Mouse (Mus musculus): Measurements from ENCODE around the gene Zbtb18.
A peak's percentile ranks its signal among the peaks of the same experiment; 100 is the strongest.

The Zbtb18 gene

DNA sequence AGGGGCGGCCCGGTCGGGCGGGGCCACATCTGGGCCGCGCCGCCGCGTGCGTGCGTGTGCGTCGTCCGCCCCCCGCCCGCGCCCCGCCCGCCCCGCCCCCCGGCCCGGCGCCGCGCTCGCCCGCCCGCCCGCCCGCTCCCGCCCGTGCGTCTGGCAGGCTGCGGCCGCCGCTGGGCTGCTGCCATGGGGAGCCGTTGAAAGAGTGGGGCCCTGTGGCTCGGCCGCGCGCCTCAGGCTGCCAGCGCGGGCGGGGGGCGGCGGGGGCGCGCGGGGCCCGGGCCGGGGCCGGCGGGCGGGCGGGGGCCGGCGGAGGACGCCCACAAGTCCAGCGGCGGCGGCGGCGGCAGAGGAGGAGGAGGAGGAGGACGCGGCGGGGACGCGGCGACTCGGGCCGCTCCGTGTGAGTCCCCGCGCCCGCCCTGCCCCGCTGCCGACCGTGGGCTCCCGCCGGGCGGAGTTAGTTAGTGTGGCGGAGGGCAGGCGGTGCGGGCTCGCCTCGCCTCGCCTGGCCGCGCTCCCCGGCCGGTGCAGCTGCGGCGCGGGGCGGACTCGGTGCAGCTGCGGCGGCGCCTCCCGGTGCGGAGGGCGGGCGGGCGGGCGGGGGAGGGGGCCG, at the start of gene Zbtb18:
Zbtb18 (plus strand) TSS at position 156 of the 613 bp plus-strand sequence.
- no peak for DNase-seq (ENCODE audit: inconsistent ontology term)

DNA sequence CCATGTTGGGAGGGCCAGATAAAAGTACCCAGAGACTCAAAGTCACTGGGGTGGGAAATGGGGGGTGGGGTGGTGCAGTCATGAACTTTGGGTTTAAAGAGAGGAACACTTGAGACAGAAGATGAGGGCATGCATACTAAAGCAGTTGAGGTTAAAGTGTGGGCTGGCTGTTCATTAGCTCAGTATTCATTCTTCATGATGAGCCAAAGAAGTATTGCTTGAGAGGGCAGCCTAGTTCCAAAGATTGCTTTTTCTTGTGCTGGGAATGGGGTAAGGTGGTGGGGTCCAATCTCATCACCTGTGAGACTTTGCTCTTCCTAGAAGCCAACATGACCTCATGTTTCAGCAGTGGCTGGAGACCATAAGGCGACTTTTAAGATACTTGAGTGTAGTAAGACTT, 44.7 kb upstream of the Zbtb18 start:
- DNase-seq (ENCODE audit: inconsistent ontology term): no peak

DNA sequence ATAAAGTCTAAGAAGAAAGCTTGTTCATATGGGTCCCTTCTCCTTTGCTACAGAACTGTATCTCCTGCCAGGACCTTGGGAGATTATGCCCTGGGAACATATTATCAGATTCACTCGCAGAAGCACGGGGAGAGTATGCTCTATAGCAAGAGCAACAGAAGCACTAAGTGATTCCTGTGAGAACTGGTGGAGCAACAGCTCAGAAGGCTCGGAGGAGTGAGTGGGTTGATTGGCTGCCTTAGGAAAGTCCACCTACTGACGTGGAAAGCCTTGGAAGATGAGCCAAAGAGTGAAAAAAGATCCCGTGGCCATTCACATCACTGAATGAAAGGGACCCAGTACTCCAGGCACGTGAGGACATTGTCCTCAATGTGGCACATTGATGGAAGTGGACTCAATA, 37.0 kb upstream of the Zbtb18 start:
- no peak for DNase-seq (ENCODE audit: inconsistent ontology term)

DNA sequence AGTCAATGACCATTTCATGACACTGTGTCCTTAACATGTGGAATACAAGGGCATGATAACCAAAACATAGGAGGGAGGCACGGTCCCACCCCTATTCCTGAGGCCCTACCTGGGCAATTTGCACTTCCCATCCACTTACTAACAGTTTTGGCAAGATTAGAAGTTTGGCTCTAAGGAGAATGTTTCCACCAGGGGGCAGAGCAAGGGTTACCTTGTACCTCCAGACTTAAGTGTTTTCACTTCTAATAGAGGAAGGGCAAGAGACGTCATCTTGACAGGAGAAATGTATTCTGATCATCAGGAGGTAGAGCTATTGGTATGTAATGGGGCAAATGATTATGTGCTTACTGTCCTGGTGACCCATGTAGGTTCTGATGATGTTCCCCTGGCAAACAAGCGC, 33.5 kb upstream of the Zbtb18 start:
- no peak for DNase-seq (ENCODE audit: inconsistent ontology term)

DNA sequence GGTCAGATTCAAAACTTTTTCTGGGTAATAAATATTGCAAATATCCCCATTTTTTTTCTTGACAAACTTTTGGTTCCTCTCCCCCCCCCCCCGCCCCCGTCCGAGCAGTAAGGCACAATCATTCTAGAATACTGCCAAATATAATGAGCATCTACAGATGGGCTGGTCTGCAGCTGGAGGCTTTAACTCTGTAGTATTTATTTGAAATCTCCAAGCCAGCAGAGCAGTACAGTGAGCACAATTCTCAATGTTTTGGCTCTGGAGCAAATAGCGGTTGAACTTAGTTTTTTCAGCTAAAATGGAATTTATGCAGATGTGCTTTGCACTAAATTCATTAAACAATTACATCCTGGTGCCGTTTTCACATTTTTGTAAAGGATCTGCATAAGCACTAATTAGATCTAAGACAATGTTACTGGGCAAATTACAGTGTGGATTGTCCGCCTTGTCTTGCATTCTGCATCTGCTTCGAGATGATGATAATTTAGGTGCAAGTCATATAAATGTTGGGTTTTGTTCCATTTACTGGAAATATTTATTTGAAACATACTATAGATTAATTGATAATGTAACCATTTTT, 31.3 kb upstream of the Zbtb18 start:
- no peak for DNase-seq (ENCODE audit: inconsistent ontology term)

DNA sequence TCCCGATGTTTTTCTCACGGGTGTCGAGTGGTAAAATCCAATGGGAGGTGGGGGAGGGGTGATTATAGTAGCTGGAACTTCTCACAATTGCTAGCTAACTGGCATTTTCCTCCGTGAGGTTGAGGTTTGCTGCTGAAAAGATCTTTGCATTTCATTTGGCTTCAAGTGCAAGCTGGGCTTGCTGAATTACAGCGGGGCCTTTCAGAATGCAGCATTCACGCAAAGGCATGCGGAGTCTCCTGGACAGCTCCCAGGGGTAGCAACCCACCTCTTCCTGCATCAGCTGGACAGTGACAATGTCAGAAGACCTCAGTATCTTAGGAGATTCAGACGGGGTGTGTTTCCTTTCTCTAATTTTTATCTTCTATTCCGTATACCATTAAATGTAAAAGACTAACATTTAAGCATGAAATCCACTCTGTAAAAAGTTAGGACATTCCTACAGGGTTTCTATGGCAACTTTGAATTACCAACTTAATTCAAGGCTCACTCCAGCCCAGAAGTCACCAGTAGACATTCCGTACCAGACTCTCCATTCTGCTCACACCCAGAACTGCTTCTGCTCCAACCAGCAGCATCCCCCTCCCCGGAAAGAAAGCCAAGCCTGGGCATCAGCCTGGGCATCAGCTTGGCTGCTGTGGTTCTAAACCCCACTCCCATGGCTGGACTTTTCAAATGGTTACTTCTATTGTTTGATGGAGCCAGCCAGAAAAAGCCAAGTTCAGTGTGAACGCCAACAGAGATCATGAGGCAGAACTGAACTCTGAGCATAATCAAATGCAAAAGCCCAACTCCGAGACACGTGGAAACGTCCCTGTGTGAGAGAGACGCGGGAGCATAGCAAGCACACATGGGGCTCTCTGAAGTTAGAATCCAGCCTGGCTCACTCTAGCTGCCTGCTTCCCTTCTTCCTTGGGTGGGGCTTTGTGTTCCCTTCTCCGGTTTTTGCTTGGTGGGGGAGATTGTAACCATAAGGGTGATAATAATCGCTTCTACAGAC, 30.5 kb upstream of the Zbtb18 start:
- peak; percentile 8 for DNase-seq (ENCODE audit: inconsistent ontology term)

DNA sequence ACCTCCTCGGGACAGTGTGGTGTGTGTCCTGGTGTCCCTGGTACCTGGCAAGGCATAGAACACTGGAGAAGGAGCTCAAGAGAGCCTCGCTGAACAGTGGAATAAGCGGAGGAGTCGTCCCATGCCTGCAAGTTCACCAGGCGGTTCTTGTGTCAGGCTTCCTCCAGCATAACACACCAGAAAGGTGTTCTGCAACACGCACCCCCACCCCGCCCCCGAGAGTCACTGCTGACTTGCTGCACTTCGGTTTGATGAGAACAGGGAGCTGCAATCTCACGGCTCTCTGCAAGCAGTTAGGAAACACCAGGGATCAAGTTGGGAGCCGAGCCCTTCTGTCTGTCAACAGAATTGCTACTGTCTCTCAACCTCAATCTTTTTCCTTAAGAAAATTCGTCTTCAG, 22.8 kb upstream of the Zbtb18 start:
- DNase-seq (ENCODE audit: inconsistent ontology term): no peak

DNA sequence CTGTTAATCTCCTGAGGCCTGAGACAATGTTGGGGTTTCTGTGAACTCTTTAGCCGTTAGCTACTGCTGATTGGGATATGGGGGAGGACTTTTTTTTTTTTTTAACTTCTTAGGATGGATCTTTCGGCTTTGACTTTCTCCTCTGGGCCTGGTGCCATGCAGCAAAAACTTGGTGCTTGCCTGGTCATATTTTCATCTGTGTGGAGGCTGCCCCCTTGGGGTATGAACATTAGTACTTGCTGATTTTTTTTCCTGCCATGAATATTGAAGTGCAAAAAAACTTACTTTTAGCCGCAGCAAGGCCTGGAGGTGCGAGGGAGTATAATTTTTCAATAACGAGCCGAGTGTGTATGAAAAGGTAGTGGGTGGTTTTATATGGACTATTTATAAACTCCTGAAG, 22.0 kb upstream of the Zbtb18 start:
- peak; percentile 17 for DNase-seq (ENCODE audit: inconsistent ontology term)

DNA sequence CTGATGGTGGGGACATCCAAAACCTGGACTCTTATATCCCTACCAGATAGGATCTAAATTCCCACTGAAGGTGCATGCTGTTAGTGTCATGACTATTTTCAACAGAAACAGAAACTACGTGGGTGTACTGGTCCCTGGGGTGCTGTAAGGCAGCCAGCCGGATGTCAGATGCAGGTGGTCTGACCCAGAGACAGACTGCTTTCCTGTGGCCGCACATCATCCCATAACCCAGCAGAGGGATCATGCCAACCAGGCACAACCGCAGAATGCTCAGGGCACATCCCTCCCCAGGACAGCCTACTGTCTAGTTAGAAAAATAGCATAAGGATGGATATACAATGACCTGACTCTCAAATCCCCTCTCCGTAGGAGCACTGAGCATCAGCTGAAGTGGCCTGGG, 14.3 kb upstream of the Zbtb18 start:
- no peak for DNase-seq (ENCODE audit: inconsistent ontology term)

DNA sequence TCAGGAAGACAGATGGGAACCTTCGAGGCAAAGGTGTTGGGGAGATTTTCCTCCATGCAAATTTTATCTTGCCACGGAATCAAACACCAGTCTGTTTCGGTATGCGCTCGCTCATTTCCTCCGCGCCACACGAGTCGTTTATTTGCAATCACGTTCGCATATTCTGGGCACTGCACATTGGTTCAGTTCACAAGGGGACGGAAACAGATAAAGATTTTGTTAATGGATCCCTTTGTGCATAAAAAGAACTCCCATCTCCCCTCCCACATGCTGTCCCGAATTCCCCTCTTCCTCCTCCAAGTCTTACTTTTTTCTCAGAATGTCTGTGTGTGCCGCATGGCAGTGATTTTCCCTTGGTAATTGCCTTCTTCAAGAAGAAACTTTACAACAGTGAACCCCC, 13.8 kb upstream of the Zbtb18 start:
- no peak for DNase-seq (ENCODE audit: inconsistent ontology term)

DNA sequence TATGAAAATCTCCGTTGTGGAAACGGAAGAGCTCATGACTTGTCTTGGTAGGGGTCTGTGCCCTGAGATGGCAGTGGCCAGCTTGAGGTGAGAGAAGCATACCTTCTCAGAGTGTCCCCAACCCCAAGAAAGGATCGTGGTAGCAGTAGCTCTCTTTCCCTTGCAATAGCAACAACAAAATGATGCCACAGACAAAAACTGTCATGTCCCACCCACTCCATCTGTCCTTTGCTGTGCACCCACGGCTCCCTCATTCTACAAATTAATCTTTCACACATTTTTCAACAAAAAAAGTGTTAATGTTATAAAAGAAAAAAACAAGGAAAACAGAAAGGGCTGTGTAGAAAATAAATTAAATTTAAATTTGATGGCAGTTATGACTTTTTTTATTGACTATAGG, 13.1 kb upstream of the Zbtb18 start:
- no peak for DNase-seq (ENCODE audit: inconsistent ontology term)

DNA sequence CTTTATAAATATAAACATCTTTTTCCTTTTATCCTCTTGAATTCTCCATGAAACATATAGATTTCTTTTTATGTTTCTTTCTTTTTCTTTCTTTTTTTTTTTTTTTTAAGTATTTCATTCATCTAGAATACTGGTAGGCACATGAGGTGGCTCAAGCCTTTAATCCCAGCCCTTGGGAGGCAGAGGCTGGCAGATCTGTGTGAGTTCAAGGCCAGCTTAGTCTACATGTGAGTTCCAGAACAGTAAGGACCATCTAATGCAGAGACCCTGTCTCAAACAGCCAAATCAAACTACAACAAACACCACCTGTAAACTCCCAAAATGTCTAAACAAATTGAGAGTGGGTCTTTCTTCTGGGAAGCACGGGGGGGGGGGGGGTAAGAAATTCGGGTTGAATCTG, 1.7 kb upstream of the Zbtb18 start:
- no peak for DNase-seq (ENCODE audit: inconsistent ontology term)

DNA sequence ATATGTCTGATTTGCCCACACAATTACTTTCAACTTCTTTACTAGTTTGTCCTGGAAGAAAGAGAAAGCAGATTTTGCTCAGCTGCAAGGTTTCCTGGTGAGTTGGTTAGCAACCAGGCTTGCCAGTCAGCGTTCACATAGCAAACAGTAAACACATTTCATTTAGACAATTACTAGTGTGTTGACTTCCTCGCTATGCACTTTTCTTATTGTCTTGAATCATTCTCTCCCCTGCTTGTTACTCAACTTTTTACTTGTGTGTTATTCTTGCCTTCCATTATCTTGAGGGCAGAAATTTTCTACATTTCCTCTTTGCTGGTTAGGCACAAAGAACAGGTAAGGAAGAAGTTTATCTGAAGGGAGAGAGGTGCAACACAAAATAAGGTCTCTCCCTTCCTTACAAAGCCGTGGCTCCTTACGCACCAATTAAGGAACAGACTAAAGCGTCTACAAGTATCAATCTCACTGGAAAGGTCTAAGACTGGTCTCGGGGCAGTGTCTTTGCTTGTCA, 1.1 kb upstream of the Zbtb18 start:
- peak; percentile 81 for DNase-seq (ENCODE audit: inconsistent ontology term)

DNA sequence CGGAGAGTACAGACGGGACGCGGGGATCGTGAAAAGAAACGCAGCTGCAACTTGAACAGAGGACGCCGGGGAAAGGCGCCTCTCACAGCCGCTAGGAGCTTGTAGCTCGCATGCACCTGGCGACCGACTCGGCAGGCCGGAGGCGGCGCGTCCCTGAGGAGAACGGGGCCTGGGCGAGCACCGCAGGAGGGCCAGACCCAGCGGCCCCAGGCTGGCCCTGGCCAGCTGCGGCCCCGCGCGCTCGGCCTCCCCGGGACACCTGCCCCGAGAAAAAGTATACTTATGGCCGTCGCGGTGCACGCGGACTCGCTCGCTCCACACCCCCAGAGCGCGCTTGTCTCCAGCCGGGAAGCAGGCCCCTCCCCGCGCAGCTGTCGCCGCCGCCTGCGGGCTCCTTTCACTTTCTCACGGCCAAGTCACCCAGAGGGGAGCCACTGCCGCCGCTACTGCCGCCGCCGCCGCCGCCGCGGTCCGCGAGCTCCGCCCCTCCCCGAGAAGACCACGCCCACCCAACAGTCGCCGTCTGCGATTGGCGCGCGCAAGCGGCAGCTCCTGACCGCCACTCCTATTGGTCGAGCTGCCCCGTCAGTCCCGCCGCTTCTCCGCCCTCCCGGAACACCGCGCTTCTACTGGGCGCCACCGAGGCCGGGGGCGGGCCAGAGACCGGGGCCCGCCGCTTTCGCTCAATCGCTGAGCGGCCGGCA, 507 bp upstream of the Zbtb18 start:
- peak; percentile 99 for DNase-seq (ENCODE audit: inconsistent ontology term)

DNA sequence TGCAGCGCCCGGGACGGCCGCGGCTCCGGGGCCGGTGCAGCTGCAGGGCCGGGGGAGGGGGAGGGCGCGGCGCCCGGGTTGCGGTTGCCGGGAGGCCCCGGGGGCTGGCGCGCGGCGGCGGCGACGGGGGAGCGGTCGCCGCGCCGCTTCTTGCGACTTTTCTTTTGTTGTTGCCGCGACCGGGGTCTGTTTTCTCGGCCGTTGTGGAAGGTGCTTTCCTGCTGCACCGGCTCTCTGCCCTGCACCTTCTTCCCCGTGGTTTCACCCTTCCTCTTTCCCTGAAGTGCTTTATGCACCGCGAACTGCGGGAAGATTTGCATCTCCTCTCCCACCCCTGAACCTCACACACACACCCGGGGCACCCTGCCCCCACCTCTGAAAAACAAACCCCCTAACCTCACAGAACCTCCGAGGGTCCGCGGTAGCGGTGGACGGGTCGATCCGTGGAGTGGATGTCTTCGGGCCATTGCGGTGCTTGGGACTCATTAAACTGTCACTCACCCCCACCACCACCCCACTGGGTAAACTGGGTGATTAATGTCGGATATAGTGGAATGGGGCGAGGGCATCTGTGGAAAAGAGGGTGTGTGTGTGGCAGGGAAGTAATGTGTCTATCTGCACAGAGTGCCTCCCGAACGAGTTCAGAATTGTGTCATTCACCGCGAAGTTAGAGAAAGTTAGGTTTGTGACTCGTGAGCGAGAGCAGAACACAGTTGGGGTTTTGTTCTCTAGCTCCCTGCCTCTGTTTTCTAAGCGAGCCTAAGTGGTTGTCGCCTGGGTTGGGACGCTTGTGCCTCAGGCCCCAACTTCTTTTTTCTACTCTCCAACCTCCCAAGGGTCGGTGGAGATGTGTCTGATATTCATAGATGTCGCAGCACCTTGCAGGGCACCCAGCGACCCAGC, 921 bp downstream of the Zbtb18 start:
- DNase-seq (ENCODE audit: inconsistent ontology term): peak; percentile 63

DNA sequence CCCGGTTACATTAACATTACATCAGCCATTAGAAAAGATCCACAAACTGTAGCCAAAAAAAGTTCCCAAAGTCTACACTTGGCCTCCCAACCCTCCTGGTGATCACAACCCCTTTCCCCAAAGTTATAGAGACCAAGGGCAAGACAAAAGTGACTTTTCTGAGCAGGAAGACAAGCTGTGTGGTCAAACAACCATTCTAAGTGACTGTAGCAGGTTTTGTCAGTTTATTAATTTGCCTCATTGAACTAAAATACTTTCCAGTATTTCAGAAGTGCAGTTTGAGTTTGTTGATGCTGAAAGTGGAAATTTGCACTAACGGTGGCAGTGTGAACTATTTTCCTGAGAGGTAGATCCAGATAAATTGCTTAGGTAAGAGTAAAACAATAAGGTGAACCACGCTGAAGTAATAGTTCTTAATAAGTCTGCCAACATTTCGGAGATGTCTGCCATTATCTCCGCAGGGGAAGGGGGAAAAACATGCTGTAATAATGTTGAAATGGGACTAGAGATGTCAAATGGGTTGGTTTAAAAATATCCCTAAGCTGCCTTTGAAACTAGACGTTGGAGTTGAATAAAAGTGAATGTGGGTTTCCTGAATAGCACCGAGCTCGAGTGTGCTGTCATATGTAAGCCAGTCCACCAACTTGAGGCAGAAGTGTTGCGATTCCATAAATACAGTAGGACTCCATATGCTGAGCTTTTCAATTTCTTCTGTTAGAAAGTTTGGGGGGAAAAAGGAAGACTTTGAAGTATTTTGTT, 1.8 kb downstream of the Zbtb18 start:
- DNase-seq (ENCODE audit: inconsistent ontology term): peak; percentile 84

DNA sequence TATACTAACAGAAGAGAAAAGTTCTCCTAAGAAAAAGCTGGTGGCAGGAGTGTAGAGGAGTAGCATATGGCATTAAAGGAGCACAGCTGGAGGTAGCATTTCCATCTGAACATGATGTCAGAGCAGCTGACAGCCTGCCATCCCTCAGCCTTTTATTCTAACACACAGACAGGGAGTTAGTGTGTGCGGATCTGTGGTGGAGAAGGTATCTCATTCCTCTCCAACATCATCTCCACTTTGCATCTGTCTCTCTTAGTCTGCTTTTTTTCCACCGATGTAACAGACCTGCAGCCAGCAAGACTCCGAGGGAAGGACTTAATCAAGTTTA, 2.3 kb downstream of the Zbtb18 start:
- no peak for DNase-seq (ENCODE audit: inconsistent ontology term)

DNA sequence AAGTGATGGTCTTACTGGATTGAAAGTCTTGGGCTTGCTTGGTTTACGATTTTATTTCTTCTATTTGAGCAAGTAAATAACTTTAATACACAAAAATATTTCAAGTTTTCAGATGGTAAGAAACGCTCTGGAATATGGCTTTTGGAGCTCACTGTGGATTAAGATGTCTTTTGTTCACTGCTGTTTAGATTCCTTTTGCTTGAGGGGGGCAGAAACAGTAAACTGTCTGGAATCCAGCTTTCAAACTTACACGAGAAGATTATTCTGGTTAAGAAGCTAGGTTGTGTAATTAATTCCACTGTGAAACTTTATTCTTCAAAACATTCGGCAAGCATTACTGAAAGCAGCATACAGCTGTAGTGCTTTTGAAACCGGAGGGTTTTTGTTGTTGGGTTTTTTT, 2.8 kb downstream of the Zbtb18 start:
- DNase-seq (ENCODE audit: inconsistent ontology term): peak; percentile 51

DNA sequence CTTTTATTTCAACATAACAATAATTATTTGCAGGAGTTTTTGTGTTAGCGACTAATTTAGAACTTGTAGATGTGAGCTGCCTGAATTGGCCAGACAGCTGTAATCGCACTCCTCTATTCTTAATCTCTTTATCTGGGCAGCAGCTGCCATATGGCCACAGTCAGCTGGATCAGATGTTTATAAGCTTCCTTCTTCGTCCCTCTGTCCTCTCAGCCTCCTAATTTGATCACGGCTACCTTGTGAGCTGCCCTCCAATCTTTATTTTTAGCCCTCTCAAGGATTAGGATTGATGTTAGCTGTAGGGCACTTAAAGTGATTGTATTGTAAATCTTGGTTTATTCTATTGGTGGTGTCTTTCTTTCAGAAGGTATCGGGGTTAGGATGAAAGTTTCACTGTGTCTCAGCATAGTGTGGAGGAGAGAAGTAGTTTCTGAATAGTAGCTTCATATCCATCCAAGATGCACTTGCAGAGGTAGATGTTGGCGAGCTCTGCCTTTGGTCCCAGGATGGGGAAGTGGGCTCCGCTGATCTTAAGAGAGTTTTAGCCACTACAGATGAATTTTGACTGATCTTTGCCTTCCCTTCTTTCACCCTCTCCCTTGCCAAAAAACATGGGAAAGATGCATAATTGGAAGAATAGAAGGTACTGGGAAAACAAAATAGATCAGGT, 3.4 kb downstream of the Zbtb18 start:
- DNase-seq (ENCODE audit: inconsistent ontology term): peak; percentile 35

DNA sequence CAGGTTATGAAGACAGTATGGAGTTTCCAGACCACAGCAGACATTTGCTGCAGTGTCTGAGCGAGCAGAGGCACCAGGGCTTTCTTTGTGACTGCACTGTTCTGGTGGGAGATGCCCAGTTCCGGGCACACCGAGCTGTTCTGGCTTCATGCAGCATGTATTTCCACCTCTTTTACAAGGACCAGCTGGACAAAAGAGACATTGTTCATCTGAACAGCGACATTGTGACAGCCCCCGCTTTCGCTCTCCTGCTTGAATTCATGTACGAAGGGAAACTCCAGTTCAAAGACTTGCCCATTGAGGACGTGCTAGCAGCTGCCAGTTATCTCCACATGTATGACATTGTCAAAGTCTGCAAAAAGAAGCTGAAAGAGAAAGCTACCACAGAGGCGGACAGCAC, 4.9 kb downstream of the Zbtb18 start:
- peak; percentile 71 for DNase-seq (ENCODE audit: inconsistent ontology term)
